Mouse (Mus musculus): ENCODE results near the gene 9930111J21Rik2.
"Not testable (repeated sequence)": the region's sequence is repeated elsewhere in the genome, so short reads cannot be mapped to it uniquely, and the experiment has no call there.

The 9930111J21Rik2 gene

DNA sequence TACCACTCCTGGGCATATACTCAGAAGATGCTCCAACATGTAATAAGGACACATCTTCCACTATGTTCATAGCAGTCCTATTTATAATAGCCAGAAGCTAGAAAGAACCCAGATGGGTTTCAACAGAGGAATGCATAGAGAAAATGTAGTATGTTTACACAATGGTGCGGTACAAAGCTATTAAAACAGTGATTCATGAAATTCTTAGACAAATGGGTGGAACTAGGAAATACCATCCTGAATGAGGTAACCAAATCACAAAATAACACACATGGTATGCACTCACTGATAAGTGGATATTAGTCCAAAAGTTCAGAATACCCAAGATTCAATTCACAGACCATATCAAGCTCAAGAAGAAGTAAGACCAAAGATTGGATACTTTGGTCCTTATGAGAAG is 76.4 kb downstream of the 9930111J21Rik2 start:
- ATAC-seq (ENCODE audit: low TSS enrichment): not testable (repeated sequence)
